8 mouse cellular contexts compared by ENCODE assay signal in genomic region chr9:124441681-124442532, GRCm38 (mm10). TPM values are rescaled to one million over a fixed set of nuclear protein-coding genes. Genes with fewer than 3 reads are reported as not detected.
DNase-seq lines count a peak whose midpoint lies in the region; ATAC-seq lines count a peak whose summit lies in the region.

No protein-coding gene starts in this region.

- DNase-seq in ovary, postnatal 36 days (ENCODE audit: low spot score): peak; percentile 18
- DNase-seq in ovary, postnatal 10 days (ENCODE audit: low spot score): no peak
- peak; percentile 22 for DNase-seq in adrenal gland, adult 2 months
- peak; percentile 13 for DNase-seq in embryonic facial prominence, embryonic 10.5 days (ENCODE audit: low spot score)
- peak; percentile 4 to 6 for DNase-seq in left cerebral cortex, postnatal 36 days (ENCODE audit: low spot score in 2 of 2)
- DNase-seq in right cerebral cortex, postnatal 36 days (ENCODE audit: low spot score in 2 of 2): peak; percentile 6 to 13

- peaks cover 40% of the 10 kb centered on the region for H3K36me3 ChIP-seq in embryonic facial prominence, embryonic 10.5 days (replicated peaks)
- H3K36me3 ChIP-seq in hindbrain, embryonic 13.5 days: peaks cover 38% of the 10 kb centered on the region

- no peak overlapping the region for H3K4me2 ChIP-seq in hindbrain, embryonic 13.5 days

- H3K9me3 ChIP-seq in embryonic facial prominence, embryonic 10.5 days: peaks cover 38% of the 10 kb centered on the region
- H3K9me3 ChIP-seq in hindbrain, embryonic 13.5 days: peaks cover 22% of the 10 kb centered on the region

- no peak overlapping the region for H3K9ac ChIP-seq in hindbrain, embryonic 13.5 days

- H3K4me3 ChIP-seq in embryonic facial prominence, embryonic 10.5 days: no peak overlapping the region
- 0 out of 2 replicates have a peak overlapping the region, but pooled peaks have one; percentile 5 for H3K4me3 ChIP-seq in hindbrain, embryonic 13.5 days

- no peak overlapping the region for H3K27ac ChIP-seq in embryonic facial prominence, embryonic 10.5 days (replicated peaks)
- H3K27ac ChIP-seq in hindbrain, embryonic 13.5 days: no peak overlapping the region

- H3K4me1 ChIP-seq in embryonic facial prominence, embryonic 10.5 days: no peaks in the 10 kb centered on the region
- H3K4me1 ChIP-seq in hindbrain, embryonic 13.5 days (replicated peaks): no peaks in the 10 kb centered on the region

- no peak for ATAC-seq in hindbrain, embryonic 13.5 days (ENCODE audit: low FRiP score)
- no peak for ATAC-seq in inflammation-experienced regulatory T-cells, adult 6 months

- H3K27me3 ChIP-seq in embryonic facial prominence, embryonic 10.5 days (replicated peaks; ENCODE audit: low read depth, poor library complexity, severe bottlenecking): no peaks in the 10 kb centered on the region
- no peaks in the 10 kb centered on the region for H3K27me3 ChIP-seq in hindbrain, embryonic 13.5 days

- WGBS in embryonic facial prominence, embryonic 10.5 days: 96% methylated on average over 45 of the region's 45 CpGs
- 98% methylated on average over 45 of the region's 45 CpGs for WGBS in hindbrain, embryonic 13.5 days

- intact Hi-C loops in left cerebral cortex, postnatal 36 days (cut with DNase I): no loop called here

RNA-seq across cellular contexts. Expression of gene Ppp2r3d, which starts 34.8 kb away (rescaled TPM):
- total RNA-seq in adrenal gland, adult 2 months (2021): 100 to 1,000 TPM in 1 of 2 experiments, 10 to 100 TPM in 1; 87.3 to 104 TPM
- polyA plus RNA-seq in adrenal gland, adult 2 months (2012; rRNA removed): 489 and 516 TPM in 2 replicates
- 118 and 122 TPM in 2 replicates for polyA plus RNA-seq in embryonic facial prominence, embryonic 10.5 days (2016; fragmentation: Nextera tagmentation; extraction: Ambion mirVana)
- polyA plus RNA-seq in hindbrain, embryonic 13.5 days (2015; fragmentation: Nextera tagmentation; extraction: Ambion mirVana): 154 and 166 TPM in 2 replicates
- 100 to 1,000 TPM in 1 of 2 experiments, 10 to 100 TPM in 1; 96.5 to 106 TPM for total RNA-seq in left cerebral cortex, postnatal 36 days (2021)
- polyA plus RNA-seq in inflammation-experienced regulatory T-cells, adult 6 months (2017; shearing (Covaris generic)): 10 to 100 TPM; 12.6 to 23.4 (median 13.9) TPM

RNA-seq across cellular contexts. Expression of gene Gm21836, which starts 51.7 kb away (rescaled TPM):
- not detected for total RNA-seq in adrenal gland, adult 2 months (2021)
- not detected in 2 replicates for polyA plus RNA-seq in adrenal gland, adult 2 months (2012; rRNA removed)
- polyA plus RNA-seq in embryonic facial prominence, embryonic 10.5 days (2016; fragmentation: Nextera tagmentation; extraction: Ambion mirVana): not detected in 2 replicates
- not detected in 2 replicates for polyA plus RNA-seq in hindbrain, embryonic 13.5 days (2015; fragmentation: Nextera tagmentation; extraction: Ambion mirVana)
- total RNA-seq in left cerebral cortex, postnatal 36 days (2021): not detected
- polyA plus RNA-seq in inflammation-experienced regulatory T-cells, adult 6 months (2017; shearing (Covaris generic)): not detected
